Mouse (Mus musculus): ENCODE data around the gene Pik3c2g. TPM values are rescaled to one million over a fixed set of nuclear protein-coding genes. Genes with fewer than 3 reads are reported as not detected.

Pik3c2g gene
- polyA plus RNA-seq (2015; fragmentation: Nextera tagmentation; extraction: Ambion mirVana): 0.22 and 0.35 TPM in 2 replicates

DNA sequence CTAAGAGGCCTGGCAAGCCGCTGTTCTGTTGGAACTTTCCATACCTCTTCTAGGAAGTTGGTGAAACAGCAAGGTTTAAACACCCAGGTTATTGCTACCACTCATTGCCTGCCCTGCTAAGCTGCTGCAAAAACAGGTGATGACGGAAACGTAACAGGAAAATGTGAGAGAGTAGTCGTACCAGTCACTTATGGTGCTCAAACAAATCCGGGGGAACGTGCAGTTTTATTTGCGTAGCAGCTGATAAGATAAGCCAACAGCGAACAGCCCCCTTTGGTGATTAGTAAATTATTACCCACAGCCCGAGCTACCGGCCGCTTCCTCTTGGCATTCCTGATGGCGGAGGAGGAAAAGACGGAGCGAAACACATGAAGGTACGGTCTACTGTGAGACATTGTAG, at the start of gene Pik3c2g:
Gene Pik3c2g (plus strand): TSS at position 330 of the 400 bp plus-strand sequence.
- Histone ChIP-seq H3K9me3 (ENCODE audit: control insufficient read depth) (no peaks in the 10 kb centered on the region), H3K4me1 (replicated peaks; ENCODE audit: control insufficient read depth, insufficient read depth, low read length) (no peaks in the 10 kb centered on the region), H3K27ac (ENCODE audit: low read depth, low read length) (no peak within 1 kb of the TSS), H3K4me2 (replicated peaks; ENCODE audit: low read depth) (peak within 1 kb of the TSS; percentile 55), H3K36me3 (ENCODE audit: control insufficient read depth, insufficient read depth) (no peaks in the 10 kb centered on the region), H3K4me3 (ENCODE audit: low read depth, low read length) (peak within 1 kb of the TSS; percentile 24), H3K27me3 (replicated peaks; ENCODE audit: control insufficient read depth, insufficient read depth, low read length) (no peaks in the 10 kb centered on the region), H3K9ac (ENCODE audit: low read depth, low read length) (no peak within 1 kb of the TSS)
- TF ChIP-seq CTCF (IDR thresholded peaks at IDR 0.05; ENCODE audit: low read depth): no peak
- ATAC-seq: peak; percentile 77
- WGBS: 25% methylated on average over 15 of the region's 15 CpGs

DNA sequence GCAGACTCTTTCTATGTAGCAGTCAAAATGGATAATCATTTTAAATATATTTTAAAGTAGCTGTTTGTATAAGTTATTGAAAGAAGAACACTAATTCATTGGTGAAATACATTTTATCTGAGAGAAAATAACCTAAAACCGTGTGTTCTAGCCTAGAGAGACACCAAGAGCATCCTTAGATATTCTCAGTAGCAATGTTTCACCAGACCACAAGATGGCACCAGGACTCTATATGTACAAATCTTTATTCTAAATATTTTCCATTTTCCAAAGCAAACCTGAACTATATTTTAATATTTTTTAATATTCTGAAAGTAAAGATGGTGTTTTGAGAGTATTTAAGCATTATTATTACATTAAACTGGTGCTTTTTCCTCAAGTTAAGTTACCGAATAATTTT, 48.6 kb upstream of the Pik3c2g start:
- WGBS: 52% methylated on average over 2 of the region's 2 CpGs
- no peak for ATAC-seq
- no peak overlapping the region for H3K9ac ChIP-seq (ENCODE audit: low read depth, low read length)
- no peak overlapping the region for H3K4me3 ChIP-seq (ENCODE audit: low read depth, low read length)
- no peaks in the 10 kb centered on the region for H3K4me1 ChIP-seq (replicated peaks; ENCODE audit: control insufficient read depth, insufficient read depth, low read length)
- no peaks in the 10 kb centered on the region for H3K9me3 ChIP-seq (ENCODE audit: control insufficient read depth)
- H3K27ac ChIP-seq (ENCODE audit: low read depth, low read length): no peak overlapping the region
- H3K27me3 ChIP-seq (replicated peaks; ENCODE audit: control insufficient read depth, insufficient read depth, low read length): no peaks in the 10 kb centered on the region
- no peak overlapping the region for H3K4me2 ChIP-seq (replicated peaks; ENCODE audit: low read depth)
- TF ChIP-seq CTCF (IDR thresholded peaks at IDR 0.05; ENCODE audit: low read depth): peak; percentile 60
- no peaks in the 10 kb centered on the region for H3K36me3 ChIP-seq (ENCODE audit: control insufficient read depth, insufficient read depth)

GRCm38 (mm10) chr6:139555537-139556179, 31.4 kb upstream of the Pik3c2g start:
- Histone ChIP-seq H3K4me2 (replicated peaks; ENCODE audit: low read depth) (no peak overlapping the region), H3K9me3 (ENCODE audit: control insufficient read depth) (no peaks in the 10 kb centered on the region), H3K9ac (ENCODE audit: low read depth, low read length) (no peak overlapping the region), H3K36me3 (ENCODE audit: control insufficient read depth, insufficient read depth) (no peaks in the 10 kb centered on the region), H3K27ac (ENCODE audit: low read depth, low read length) (no peak overlapping the region), H3K4me3 (ENCODE audit: low read depth, low read length) (no peak overlapping the region), H3K27me3 (replicated peaks; ENCODE audit: control insufficient read depth, insufficient read depth, low read length) (no peaks in the 10 kb centered on the region), H3K4me1 (replicated peaks; ENCODE audit: control insufficient read depth, insufficient read depth, low read length) (no peaks in the 10 kb centered on the region)
- no peak for ATAC-seq
- 77% methylated on average over 7 of the region's 7 CpGs for WGBS
- TF ChIP-seq CTCF (IDR thresholded peaks at IDR 0.05; ENCODE audit: low read depth): no peak

GRCm38 (mm10) chr6:139569211-139569610, 17.8 kb upstream of the Pik3c2g start:
- Histone ChIP-seq H3K36me3 (ENCODE audit: control insufficient read depth, insufficient read depth) (no peaks in the 10 kb centered on the region), H3K4me3 (ENCODE audit: low read depth, low read length) (no peak overlapping the region), H3K27ac (ENCODE audit: low read depth, low read length) (no peak overlapping the region), H3K27me3 (replicated peaks; ENCODE audit: control insufficient read depth, insufficient read depth, low read length) (no peaks in the 10 kb centered on the region), H3K4me1 (replicated peaks; ENCODE audit: control insufficient read depth, insufficient read depth, low read length) (no peaks in the 10 kb centered on the region), H3K9me3 (ENCODE audit: control insufficient read depth) (no peaks in the 10 kb centered on the region), H3K4me2 (replicated peaks; ENCODE audit: low read depth) (no peak overlapping the region), H3K9ac (ENCODE audit: low read depth, low read length) (no peak overlapping the region)
- TF ChIP-seq CTCF (IDR thresholded peaks at IDR 0.05; ENCODE audit: low read depth): no peak
- 72% methylated on average over 7 of the region's 7 CpGs for WGBS
- ATAC-seq: no peak

DNA sequence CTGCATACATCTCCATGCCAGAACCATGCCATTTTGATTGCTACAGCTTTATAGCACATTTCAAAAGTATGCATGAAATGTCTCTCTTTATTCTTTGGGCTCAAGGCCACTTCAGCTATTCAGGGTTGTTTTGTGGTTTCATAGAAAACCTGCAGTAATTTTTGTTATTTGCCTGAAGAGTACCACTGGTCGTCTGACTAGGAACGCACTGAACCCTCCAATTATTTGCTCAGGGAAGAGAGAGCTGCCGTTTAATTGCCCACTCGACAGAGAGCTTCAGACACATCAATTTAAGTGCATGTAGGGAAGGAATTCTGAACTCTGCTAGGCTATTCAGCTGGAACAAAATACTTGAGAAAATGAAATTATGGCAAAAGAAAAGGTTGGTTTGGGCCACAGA, 11.2 kb upstream of the Pik3c2g start:
- Histone ChIP-seq H3K27me3 (replicated peaks; ENCODE audit: control insufficient read depth, insufficient read depth, low read length) (no peaks in the 10 kb centered on the region), H3K4me2 (replicated peaks; ENCODE audit: low read depth) (no peak overlapping the region), H3K4me1 (replicated peaks; ENCODE audit: control insufficient read depth, insufficient read depth, low read length) (no peaks in the 10 kb centered on the region), H3K4me3 (ENCODE audit: low read depth, low read length) (no peak overlapping the region), H3K27ac (ENCODE audit: low read depth, low read length) (no peak overlapping the region), H3K36me3 (ENCODE audit: control insufficient read depth, insufficient read depth) (no peaks in the 10 kb centered on the region), H3K9ac (ENCODE audit: low read depth, low read length) (no peak overlapping the region), H3K9me3 (ENCODE audit: control insufficient read depth) (no peaks in the 10 kb centered on the region)
- no peak for ATAC-seq
- 43% methylated on average over 4 of the region's 4 CpGs for WGBS
- TF ChIP-seq CTCF (IDR thresholded peaks at IDR 0.05; ENCODE audit: low read depth): no peak

GRCm38 (mm10) chr6:139576261-139577014, 10.6 kb upstream of the Pik3c2g start:
- no peak overlapping the region for H3K4me3 ChIP-seq (ENCODE audit: low read depth, low read length)
- no peaks in the 10 kb centered on the region for H3K4me1 ChIP-seq (replicated peaks; ENCODE audit: control insufficient read depth, insufficient read depth, low read length)
- H3K27me3 ChIP-seq (replicated peaks; ENCODE audit: control insufficient read depth, insufficient read depth, low read length): no peaks in the 10 kb centered on the region
- no peak overlapping the region for H3K9ac ChIP-seq (ENCODE audit: low read depth, low read length)
- no peak for ATAC-seq
- H3K27ac ChIP-seq (ENCODE audit: low read depth, low read length): no peak overlapping the region
- peak; percentile 53 for TF ChIP-seq CTCF (IDR thresholded peaks at IDR 0.05; ENCODE audit: low read depth)
- 58% methylated on average over 10 of the region's 10 CpGs for WGBS
- peak overlapping the region; percentile 51 for H3K4me2 ChIP-seq (replicated peaks; ENCODE audit: low read depth)
- H3K36me3 ChIP-seq (ENCODE audit: control insufficient read depth, insufficient read depth): no peaks in the 10 kb centered on the region
- no peaks in the 10 kb centered on the region for H3K9me3 ChIP-seq (ENCODE audit: control insufficient read depth)
